Mouse (Mus musculus) lung, postnatal 0 days (tissue): ENCODE measurements at regions not wholly inside any gene's neighbourhood (a gene's known extent, or its start where the extent isn't known, plus 50 kb on each side); places are given as distances from the start of the nearest gene placed in this dataset.

Experiments
- ATAC-seq: fragments of 200-750 bp; cut with Nextera tagmentation; 2 replicates; pipeline ENCODE4 v1.8.0; 2017; ENCODE audit warnings: moderate library complexity
- DNase-seq: peaks from one replicate; pipeline ENCODE4 v3.0.0-alpha.2; 2016; ENCODE audit warnings: low spot score
- H3K27ac ChIP-seq: fragments of 300-500 bp; sonication (generic); 2 replicates; pipeline ENCODE4 v1.5.1; 2014; ENCODE audit warnings: antibody characterized with exemption, mild to moderate bottlenecking, low read length, mixed read lengths
- H3K27me3 ChIP-seq: fragments of 300-500 bp; sonication (generic); replicated peaks from 2 replicates; pipeline ENCODE4 v1.6.1; 2014; ENCODE audit warnings: low read length, mixed read lengths; ENCODE audit not compliant: insufficient read depth
- H3K36me3 ChIP-seq: fragments of 300-500 bp; sonication (generic); 2 replicates; pipeline ENCODE4 v1.6.1; 2014; ENCODE audit warnings: low read length, mixed read lengths; ENCODE audit not compliant: insufficient read depth
- H3K4me1 ChIP-seq: fragments of 300-500 bp; sonication (generic); 2 replicates; pipeline ENCODE4 v1.6.1; 2014; ENCODE audit warnings: antibody characterized with exemption, low read depth, low read length, mixed read lengths; ENCODE audit not compliant: insufficient read depth
- H3K4me2 ChIP-seq: fragments of 300-500 bp; sonication (generic); replicated peaks from 2 replicates; pipeline ENCODE4 v1.6.1; 2014; ENCODE audit warnings: low read depth, mild to moderate bottlenecking, low read length, moderate library complexity, mixed read lengths
- H3K4me3 ChIP-seq: fragments of 300-500 bp; sonication (generic); 2 replicates; pipeline ENCODE4 v1.5.1; 2014; ENCODE audit warnings: low read depth, low read length
- H3K9ac ChIP-seq: fragments of 300-500 bp; sonication (generic); replicated peaks from 2 replicates; pipeline ENCODE4 v1.6.1; 2014; ENCODE audit warnings: low read depth, mild to moderate bottlenecking
- H3K9me3 ChIP-seq: fragments of 300-500 bp; sonication (generic); 2 replicates; pipeline ENCODE4 v1.6.1; 2016; ENCODE audit warnings: low read length, mixed read lengths
- CTCF ChIP-seq: IDR thresholded peaks from 2 replicates; pipeline ENCODE4 v1.5.1; 2016; ENCODE audit warnings: antibody characterized with exemption, mild to moderate bottlenecking
- EP300 ChIP-seq: IDR thresholded peaks from 2 replicates; pipeline ENCODE4 v1.6.1; 2016; ENCODE audit warnings: antibody characterized with exemption, mild to moderate bottlenecking, control low read depth
- WGBS: fragments of 180-500 bp; shearing (Covaris S2); extraction: QIAGEN DNeasy Blood & Tissue Kit; methylation state at CpG from one replicate; pipeline ENCODE4 v1.1.7; 2014; 5-methylcytosine and 5-hydroxymethylcytosine counted together

DNA sequence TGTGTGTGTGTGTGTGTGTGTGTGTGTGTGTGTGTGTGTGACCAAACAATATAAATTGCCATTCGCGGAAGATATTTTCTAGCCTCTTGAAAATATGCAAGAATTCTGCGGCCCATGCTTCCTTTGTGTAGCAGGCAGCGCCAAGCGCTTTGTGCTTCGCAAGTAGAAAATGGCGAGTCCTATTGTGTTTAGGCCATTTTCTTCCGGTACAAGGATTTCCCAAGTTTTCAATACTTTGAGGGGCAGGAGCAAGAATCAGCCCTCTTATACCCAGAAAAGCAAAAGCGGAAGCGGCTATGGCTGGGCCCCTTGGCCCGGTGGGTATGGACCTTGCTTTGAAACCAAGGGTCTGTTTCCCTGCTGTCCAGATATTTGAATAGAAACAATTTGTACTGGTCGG, 157.4 kb upstream of the Cypt12 start:
- 2% methylated on average over 12 of the region's 12 CpGs for WGBS
- Histone ChIP-seq H3K4me3 (no peak overlapping the region), H3K4me2 (no peak overlapping the region), H3K4me1 (no peaks in the 10 kb centered on the region), H3K9ac (no peak overlapping the region), H3K27me3 (peaks cover 48% of the 10 kb centered on the region), H3K9me3 (no peaks in the 10 kb centered on the region), H3K27ac (no peak overlapping the region), H3K36me3 (no peaks in the 10 kb centered on the region)
- TF ChIP-seq EP300 (no peak), CTCF (no peak)
- no peak for DNase-seq
- ATAC-seq: no peak

DNA sequence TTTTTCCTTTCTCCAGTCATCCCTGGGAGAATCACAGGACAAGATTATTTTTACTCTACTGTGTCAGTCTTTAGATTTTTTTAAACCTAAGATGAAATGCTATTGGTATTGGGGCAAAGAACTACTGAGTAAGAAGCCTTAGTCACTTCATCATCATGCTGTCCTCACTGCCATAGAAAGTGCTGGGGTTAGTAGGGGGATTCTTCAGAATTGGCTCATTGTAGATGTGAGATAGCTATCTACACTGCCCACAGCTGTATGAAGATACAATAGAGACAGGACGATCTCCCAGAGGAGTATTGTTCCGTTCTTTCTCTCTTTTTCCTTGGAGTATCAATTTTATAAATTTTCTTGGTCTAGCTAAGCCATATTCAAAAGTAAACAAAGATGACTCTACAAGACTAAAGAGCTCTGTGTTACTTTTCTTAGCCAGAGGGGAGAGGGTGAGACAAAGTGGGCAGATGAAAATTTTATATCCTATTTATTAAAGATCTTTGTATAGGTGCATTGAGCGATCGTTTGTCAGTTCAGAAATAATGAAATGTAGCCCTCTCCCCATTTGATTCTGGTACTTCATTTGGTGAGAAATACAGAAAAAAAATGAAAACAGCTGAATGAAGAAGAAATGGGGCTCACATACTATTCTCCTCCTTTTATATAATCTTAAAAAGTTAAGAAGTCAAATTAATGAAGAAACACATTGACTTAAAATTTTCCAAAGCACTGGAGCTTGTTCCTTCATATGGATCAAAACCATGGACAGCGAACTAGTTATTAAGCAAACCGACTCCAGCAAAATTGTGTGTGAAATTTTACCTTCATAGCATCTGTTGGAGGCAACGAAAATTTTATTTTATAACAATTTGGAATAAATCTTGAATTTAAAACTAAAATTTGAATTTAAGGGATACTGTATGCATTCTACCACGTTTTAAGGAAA, 156.6 kb upstream of the Cypt12 start:
- ATAC-seq: no peak
- WGBS: 21% methylated on average over 8 of the region's 8 CpGs
- H3K9me3 ChIP-seq: no peaks in the 10 kb centered on the region
- H3K4me2 ChIP-seq: no peak overlapping the region
- H3K4me3 ChIP-seq: no peak overlapping the region
- no peak overlapping the region for H3K27ac ChIP-seq
- no peak for DNase-seq
- TF ChIP-seq EP300: no peak
- no peak for TF ChIP-seq CTCF
- H3K36me3 ChIP-seq: no peaks in the 10 kb centered on the region
- H3K27me3 ChIP-seq: peaks cover 45% of the 10 kb centered on the region
- no peaks in the 10 kb centered on the region for H3K4me1 ChIP-seq
- H3K9ac ChIP-seq: no peak overlapping the region

DNA sequence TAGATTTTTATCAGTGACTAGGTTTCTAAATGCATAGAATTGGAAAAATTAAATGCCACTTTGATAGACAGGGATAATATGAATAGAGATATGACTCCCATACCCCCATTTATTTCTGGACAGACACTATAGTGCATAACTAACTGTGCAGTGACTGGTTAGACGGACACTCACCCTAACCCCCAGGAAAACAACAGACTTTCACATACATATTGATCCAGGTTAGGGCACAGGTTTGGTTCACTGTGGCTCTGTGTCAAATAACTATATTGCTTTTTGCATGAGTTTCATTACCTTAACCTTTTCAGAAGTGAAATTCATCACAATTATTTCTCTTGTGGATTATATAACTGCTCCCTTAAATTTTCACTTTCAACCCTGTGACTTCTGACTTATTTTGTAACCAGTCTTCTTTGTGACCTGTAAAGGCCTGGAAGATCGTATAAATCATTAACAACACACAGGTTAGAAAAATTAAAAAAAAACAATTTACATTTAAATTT, 155.6 kb upstream of the Cypt12 start:
- WGBS: 40% methylated on average over 2 of the region's 2 CpGs
- H3K27me3 ChIP-seq: peaks cover 40% of the 10 kb centered on the region
- H3K4me3 ChIP-seq: no peak overlapping the region
- H3K4me1 ChIP-seq: no peaks in the 10 kb centered on the region
- H3K36me3 ChIP-seq: no peaks in the 10 kb centered on the region
- H3K27ac ChIP-seq: no peak overlapping the region
- TF ChIP-seq EP300 (no peak), CTCF (no peak)
- no peaks in the 10 kb centered on the region for H3K9me3 ChIP-seq
- DNase-seq (no peak), ATAC-seq (no peak)
- H3K4me2 ChIP-seq: no peak overlapping the region
- H3K9ac ChIP-seq: no peak overlapping the region

DNA sequence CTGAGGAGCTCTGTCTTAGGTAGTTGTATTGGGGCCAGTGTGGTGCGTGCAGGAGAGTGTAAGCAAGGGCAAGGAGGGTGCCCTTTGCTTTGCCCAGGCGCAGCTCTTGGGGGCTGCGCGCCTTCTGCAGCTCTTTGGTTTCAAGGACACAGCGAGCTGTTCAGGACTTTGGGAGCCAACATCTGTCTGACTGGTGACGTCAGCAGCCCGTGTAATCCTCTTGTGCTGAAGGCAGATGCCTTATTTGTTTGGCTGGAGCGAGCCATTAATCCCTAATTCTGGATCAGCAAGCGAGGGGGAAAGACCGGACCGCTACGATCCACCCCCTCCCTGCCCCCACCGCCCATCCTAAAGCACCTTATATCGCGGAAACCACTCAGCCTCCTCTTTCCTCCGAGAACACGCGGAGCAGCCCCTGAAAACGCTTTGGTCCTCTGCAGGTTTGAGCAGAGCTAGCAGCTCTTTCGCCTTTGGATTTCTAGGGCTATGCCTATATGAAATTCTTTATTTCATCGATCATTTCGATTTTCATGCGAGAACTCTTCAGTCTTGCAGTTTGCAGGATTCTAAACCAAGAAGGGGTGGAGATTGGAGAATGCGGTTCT, 154.5 kb upstream of the Cypt12 start:
- Histone ChIP-seq H3K27ac (no peak overlapping the region), H3K4me1 (no peaks in the 10 kb centered on the region), H3K4me2 (no peak overlapping the region), H3K27me3 (peaks cover 34% of the 10 kb centered on the region), H3K4me3 (no peak overlapping the region), H3K9ac (no peak overlapping the region), H3K36me3 (no peaks in the 10 kb centered on the region), H3K9me3 (no peaks in the 10 kb centered on the region)
- TF ChIP-seq CTCF: no peak
- TF ChIP-seq EP300: no peak
- ATAC-seq (no peak), DNase-seq (no peak)
- WGBS: under 1% methylated on average over 24 of the region's 24 CpGs

DNA sequence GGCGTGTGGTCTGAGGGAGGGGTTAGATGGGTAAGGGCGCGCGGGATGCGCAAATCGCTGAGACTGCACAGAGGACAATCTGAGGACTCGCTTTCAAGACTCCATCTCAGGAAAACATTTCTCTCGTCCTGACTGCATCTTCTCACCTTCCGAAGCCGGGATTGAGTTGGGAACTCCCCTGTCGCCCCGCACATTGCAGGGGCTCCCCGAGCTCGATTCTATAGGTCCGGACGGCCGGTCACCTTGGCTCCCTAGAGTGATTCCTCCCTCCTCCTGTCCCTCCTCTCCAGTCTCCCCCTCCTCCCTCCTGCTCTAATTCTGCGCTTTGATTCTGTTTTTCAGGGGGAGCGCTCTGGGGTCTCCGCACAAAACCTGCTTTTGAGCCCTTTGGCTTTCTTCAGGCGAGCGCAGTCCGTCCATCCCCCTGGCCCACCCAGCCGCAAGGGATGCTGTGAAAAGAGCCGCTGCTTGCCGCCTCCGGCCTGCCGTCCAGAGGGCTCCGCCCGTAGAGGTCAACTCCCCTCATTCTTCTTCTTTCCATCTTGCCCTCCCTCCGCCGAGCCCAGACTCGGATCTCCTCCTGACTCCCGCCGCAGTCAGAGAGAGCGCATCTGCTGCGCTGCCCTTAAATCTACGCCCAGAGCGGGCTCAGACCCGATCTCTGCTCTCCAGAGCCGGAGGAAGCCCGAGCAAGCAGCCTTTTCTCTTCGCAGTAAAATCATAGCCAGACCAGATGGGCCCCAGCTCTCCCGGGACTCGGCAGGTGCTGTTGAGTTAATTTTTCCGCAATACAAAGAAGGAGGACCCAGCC, 153.8 kb upstream of the Cypt12 start:
- DNase-seq (no peak), ATAC-seq (no peak)
- no peak overlapping the region for H3K9ac ChIP-seq
- under 1% methylated on average over 46 of the region's 46 CpGs for WGBS
- peaks cover 32% of the 10 kb centered on the region for H3K27me3 ChIP-seq
- TF ChIP-seq CTCF: no peak
- no peak for TF ChIP-seq EP300
- H3K27ac ChIP-seq: no peak overlapping the region
- H3K4me3 ChIP-seq: no peak overlapping the region
- no peaks in the 10 kb centered on the region for H3K9me3 ChIP-seq
- no peaks in the 10 kb centered on the region for H3K4me1 ChIP-seq
- H3K4me2 ChIP-seq: no peak overlapping the region
- H3K36me3 ChIP-seq: no peaks in the 10 kb centered on the region
